Mouse (Mus musculus) hindlimb bud, embryonic 11.5 days (tissue): Measurements from ENCODE around the gene Lipm.

Experiments used
- DNase-seq: peaks from one replicate; pipeline ENCODE4 v3.0.0-alpha.2; 2012; ENCODE audit warnings: low read depth, low spot score; ENCODE audit errors: extremely low spot score

Gene Lipm

DNA sequence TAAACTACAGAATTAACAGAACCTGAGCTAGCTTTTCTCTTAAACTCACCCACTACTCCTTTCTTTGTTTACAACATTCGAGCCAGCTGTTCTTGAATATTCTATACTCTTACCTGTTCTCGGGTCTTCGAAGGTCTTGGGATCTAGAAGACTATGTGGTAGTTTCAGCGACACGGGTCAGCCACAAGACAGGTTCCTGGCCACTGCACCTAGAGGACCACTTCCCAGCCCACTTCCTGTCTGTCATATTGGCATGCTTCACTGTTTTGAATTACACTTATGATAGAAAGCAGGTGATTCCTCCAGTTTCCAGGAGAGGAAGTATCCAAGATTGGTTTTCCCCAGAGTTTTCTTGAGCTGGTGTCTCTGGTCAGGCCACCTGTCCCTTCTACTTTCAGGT, 62.0 kb downstream of the Lipm start:
- DNase-seq: no peak

DNA sequence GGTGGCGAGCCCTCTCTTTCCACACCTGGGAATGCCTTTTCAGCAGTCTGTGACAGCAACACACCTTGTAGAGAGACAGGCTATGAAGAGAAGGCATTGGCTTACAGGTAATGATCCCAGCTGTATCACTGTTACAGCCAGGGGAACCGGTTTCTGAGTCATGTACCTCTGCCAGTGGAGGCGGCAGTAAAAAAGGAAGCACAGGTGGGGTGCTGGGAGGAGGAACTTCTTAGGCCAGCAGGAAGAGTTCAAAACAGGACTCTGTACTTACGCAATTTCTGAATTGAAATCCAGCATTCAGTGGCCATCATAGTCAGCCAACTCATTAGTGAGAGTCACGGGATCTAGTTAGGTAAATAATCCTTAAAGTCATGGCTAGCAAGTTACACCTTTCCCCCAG, 65.2 kb downstream of the Lipm start, which contains the start of gene Ankrd22:
Ankrd22 (minus strand) TSS at position 163 of the 400 bp plus-strand sequence.
- no peak for DNase-seq

DNA sequence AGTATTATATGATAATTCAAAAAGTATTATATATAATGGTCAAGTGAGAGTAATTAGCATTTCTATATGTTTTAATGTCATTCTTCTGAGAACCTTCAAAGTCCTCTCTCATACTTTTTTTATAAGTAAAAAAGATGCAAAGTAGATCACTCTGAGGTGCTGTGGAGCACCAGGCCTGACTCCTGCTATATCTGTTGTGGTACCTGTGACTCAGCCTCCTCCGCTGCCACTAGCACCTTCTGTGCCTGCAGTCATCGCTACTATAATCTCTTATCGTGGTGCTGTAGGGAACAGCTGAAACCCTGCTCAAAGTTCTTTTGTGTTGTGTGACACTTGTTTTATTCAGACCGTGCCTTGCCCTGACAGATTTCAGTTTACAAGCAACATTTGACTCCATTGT, 65.7 kb downstream of the Lipm start:
- no peak for DNase-seq

DNA sequence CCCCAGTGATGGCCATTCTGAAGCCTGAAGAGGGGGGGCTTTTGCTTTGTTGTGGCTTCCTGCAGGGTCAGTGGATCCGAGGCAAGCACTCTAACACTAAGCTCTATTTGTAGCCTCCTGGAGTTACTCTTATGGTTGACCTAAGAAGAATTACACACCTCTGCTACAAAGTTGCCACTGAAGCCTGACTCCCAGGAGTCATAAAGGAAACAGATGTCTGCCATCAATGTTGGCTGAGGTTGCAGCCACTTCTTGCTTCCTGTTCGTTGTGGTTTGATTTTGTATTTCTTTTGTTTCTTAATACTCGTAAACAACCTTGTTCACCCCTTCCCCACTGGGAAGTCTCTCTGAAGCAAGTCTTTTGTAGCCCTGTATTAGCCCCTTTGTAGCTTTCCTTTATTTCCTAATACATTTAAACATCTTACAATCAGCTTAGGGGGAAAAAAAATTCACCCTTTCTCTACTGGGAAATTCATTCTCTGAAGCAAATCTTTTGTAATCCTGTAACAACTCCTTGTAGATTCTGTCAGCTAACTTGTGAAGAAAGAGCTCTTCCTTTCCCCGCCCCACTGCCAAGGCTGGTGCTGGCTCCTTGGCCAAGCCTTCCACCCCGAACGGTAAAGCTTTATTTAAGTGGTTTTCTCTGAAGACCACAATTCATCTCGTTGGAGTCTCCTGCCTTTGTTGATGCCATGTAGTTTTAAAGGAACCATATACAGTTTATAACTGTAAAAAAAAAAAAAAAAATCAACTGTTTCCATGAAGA, 67.3 kb downstream of the Lipm start:
- DNase-seq: no peak

DNA sequence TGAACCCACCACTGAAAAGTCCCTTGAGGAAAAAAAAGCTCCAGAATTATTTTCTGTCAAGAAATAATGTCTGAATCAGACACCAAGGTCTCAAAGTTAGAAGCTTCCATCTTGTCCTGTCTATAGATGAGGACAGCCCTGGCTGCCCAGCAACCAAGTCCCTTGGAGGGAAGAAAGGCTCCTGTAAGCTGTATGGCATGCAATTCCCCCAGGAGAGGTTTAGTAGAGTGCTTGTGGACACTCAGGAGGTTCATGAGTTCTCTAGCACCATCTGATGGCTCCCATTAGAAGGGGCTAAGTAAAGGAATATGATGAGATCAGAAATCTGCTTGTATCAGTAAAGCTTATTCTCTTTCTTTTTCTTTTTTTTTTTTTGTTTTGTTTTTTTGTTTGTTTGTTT, 68.4 kb downstream of the Lipm start:
- DNase-seq: no peak

DNA sequence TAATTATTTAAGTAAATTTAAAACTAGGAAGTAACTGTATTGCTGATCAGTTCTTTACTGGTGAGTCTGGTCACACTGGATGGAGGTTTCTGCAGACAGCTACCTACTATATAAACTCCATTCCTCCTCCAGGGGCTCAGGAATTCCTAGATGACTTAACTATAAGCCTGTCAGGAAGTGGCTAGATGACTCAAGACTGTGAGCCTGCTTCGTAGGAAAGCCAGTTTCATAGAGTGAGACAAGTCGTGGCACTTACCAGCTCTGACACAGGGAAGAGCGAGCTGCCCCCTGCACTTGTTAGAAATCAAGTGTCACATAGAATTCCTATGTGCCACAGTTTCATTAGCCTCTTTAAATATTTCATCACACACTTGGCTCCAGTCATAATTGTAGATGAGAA, 70.4 kb downstream of the Lipm start:
- DNase-seq: no peak
